Mouse (Mus musculus): ENCODE measurements around the gene Zfp740. TPM values are rescaled to one million over a fixed set of nuclear protein-coding genes. Genes with fewer than 3 reads are reported as not detected.

The Zfp740 gene
- polyA plus RNA-seq (2017; shearing (Covaris generic)) = 95.1 TPM

GRCm38 (mm10) chr15:102202971-102203834 lies at the start of gene Zfp740:
TSS of gene Zfp740 (plus strand) at chr15:102203249.

DNA sequence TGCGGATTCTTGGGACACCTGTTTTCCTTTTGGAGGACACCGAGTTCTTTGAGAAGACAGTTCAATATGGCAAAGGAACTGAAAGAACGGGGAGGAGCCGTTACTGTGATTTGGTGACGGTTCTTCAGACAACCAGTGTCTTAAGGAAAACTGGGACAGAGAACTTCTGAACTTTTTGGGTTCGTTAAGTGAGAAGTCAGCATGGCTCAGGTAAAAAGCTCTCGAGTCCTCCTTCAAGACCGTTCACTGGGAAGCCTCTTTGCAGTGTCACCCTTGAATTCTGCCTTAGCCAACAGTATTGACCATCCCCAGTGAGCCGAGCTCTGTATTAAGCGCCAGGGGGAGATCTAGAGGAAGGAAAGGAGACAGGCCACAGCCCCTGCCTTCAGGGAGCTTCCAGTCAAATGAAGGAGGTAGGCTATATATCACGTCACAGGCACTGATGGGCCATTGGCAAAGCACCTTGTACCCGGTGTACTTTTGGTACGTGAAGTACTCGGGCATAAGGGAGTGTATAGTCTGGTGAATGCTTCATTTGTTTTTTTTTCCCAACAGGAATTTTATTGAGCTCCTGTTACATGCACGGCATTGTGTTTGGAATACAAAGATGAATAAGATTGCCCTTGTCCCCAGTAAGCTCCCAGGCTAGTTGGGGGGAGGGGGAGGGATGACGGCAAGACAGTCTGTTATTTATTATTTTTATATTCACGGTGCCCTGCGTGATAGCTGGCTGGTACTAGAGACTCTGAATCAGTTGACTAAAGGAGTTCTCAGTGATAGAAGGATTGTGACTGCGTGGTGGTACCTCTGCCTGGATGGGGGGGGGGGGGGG lies 1.8 kb downstream of the Zfp740 start, which contains the start of gene Csad:
Csad (minus strand) TSS at position 51 of the 832 bp plus-strand sequence.

GRCm38 (mm10) chr15:102231748-102232147 lies 28.7 kb downstream of the Zfp740 start, which contains the start of gene Itgb7:
TSS of gene Itgb7 (minus strand) at chr15:102231944.

DNA sequence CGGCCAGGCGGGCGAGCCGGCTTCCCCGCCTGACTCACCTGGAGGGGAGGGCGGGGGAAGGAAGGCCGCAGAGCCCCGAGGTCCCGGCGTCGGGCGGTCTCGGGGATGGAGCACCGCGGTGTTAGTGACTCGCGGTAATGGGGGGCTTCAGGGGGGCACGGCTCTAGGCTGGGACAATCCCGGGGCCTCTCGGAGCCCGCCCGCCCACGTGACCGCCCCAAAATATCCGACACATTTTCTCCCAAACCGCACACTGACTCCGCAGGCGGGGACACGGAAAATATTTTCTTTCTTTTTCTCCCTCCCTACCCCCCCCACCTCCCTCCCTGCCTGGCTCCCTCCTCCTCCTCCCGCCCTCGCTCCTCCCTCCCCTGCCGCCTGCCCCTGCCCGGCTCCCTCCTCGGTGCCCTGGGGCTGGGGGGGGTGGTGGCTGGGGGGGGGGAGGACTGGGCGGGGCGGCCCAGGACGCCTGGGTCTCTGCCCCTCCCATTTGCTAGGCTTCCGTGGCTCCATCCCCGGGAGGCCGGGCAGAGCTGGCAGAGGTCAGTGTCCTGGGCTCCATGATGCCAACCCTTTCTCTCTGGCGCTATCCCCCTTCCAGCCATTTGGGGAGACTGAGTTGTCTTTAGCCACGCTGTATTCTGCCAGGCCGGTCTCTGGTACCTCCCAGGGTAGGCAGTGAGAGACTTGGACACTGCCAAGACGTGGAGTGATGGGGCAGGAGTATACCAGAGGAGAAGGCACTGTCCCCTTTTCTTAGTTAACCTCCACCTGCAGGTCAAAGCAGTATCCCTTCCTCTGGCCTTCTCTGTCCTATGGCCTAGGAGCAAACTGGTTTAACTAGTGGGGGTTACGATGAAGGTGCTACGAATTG lies 54.4 kb downstream of the Zfp740 start, which contains the start of gene Rarg:
Rarg (minus strand) TSS at position 316 of the 874 bp plus-strand sequence.

Other genes with a start within 250 kb of the Zfp740 start
- gene Krt78, start 249.0 kb upstream of the Zfp740 start, polyA plus RNA-seq (2017; shearing (Covaris generic)) = not detected
- not detected for gene Krt8, start 198.8 kb upstream of the Zfp740 start, polyA plus RNA-seq (2017; shearing (Covaris generic))
- 1.5 TPM for gene Krt18, start 175.1 kb upstream of the Zfp740 start, polyA plus RNA-seq (2017; shearing (Covaris generic))
- 154 TPM for gene Eif4b, start 129.5 kb upstream of the Zfp740 start, polyA plus RNA-seq (2017; shearing (Covaris generic))
- gene Tns2, start 102.8 kb upstream of the Zfp740 start, polyA plus RNA-seq (2017; shearing (Covaris generic)) = 2.1 TPM
- 69.4 TPM for gene Spryd3, start 67.0 kb upstream of the Zfp740 start, polyA plus RNA-seq (2017; shearing (Covaris generic))
- gene Igfbp6, start 58.9 kb upstream of the Zfp740 start, polyA plus RNA-seq (2017; shearing (Covaris generic)) = 0.52 TPM
- 2.5 TPM for gene Soat2, start 52.7 kb upstream of the Zfp740 start, polyA plus RNA-seq (2017; shearing (Covaris generic))
- gene Csad, start 1.5 kb downstream of the Zfp740 start, polyA plus RNA-seq (2017; shearing (Covaris generic)) = 18.1 TPM
- gene Itgb7, start 28.7 kb downstream of the Zfp740 start, polyA plus RNA-seq (2017; shearing (Covaris generic)) = 979 TPM
- gene Rarg, start 54.3 kb downstream of the Zfp740 start, polyA plus RNA-seq (2017; shearing (Covaris generic)) = 38.9 TPM
- gene Gm9918, start 67.3 kb downstream of the Zfp740 start, polyA plus RNA-seq (2017; shearing (Covaris generic)) = not detected
- gene Mfsd5, start 76.2 kb downstream of the Zfp740 start, polyA plus RNA-seq (2017; shearing (Covaris generic)) = 92.2 TPM
- 2.7 TPM for gene Espl1, start 93.0 kb downstream of the Zfp740 start, polyA plus RNA-seq (2017; shearing (Covaris generic))
- 518 TPM for gene Pfdn5, start 122.9 kb downstream of the Zfp740 start, polyA plus RNA-seq (2017; shearing (Covaris generic))
- gene Myg1, start 128.5 kb downstream of the Zfp740 start, polyA plus RNA-seq (2017; shearing (Covaris generic)) = 105 TPM
- 57.2 TPM for gene Aaas, start 147.5 kb downstream of the Zfp740 start, polyA plus RNA-seq (2017; shearing (Covaris generic))
- gene Sp7, start 163.9 kb downstream of the Zfp740 start, polyA plus RNA-seq (2017; shearing (Covaris generic)) = not detected
- 16.0 TPM for gene Sp1, start 202.9 kb downstream of the Zfp740 start, polyA plus RNA-seq (2017; shearing (Covaris generic))
- gene Amhr2, start 242.1 kb downstream of the Zfp740 start, polyA plus RNA-seq (2017; shearing (Covaris generic)) = 0.78 TPM